Mouse (Mus musculus) c-Kit-positive CD71-negative TER-119-negative erythroid progenitor cells, embryonic 14.5 days (primary cell): Measurements from ENCODE around the gene Nfam1.
"Not testable (repeated sequence)": the region's sequence is repeated elsewhere in the genome, so short reads cannot be mapped to it uniquely, and the experiment has no call there.

Source experiments
- DNase-seq: peaks from one replicate; pipeline ENCODE4 v3.0.0-alpha.2; 2013; ENCODE audit warnings: low read depth

Nfam1 gene

GRCm38 (mm10) chr15:83032981-83033541, at the start of gene Nfam1:
TSS of gene Nfam1 (minus strand) at chr15:83033306.
- DNase-seq, result peak; percentile 56

- peak; percentile 22 for DNase-seq
Measured at GRCm38 (mm10) chr15:83075607-83076525, 42.8 kb upstream of the Nfam1 start.

- DNase-seq, result no peak
Measured at GRCm38 (mm10) chr15:83074179-83074578, 41.1 kb upstream of the Nfam1 start.

GRCm38 (mm10) chr15:83071752-83072151, 38.6 kb upstream of the Nfam1 start:
- no peak for DNase-seq

- DNase-seq, result no peak
Measured at GRCm38 (mm10) chr15:83070942-83071341, 37.8 kb upstream of the Nfam1 start.

GRCm38 (mm10) chr15:83068270-83068669, 35.2 kb upstream of the Nfam1 start:
- DNase-seq, result no peak

- no peak for DNase-seq
Measured at GRCm38 (mm10) chr15:83065543-83065942, 32.4 kb upstream of the Nfam1 start.

GRCm38 (mm10) chr15:83062582-83062981, 29.5 kb upstream of the Nfam1 start:
- DNase-seq, result not testable (repeated sequence)

- no peak for DNase-seq
Measured at GRCm38 (mm10) chr15:83061689-83062088, 28.6 kb upstream of the Nfam1 start.

GRCm38 (mm10) chr15:83059233-83059660, 26.1 kb upstream of the Nfam1 start:
- no peak for DNase-seq

GRCm38 (mm10) chr15:83057533-83057932, 24.4 kb upstream of the Nfam1 start:
- DNase-seq, result no peak

- DNase-seq, result no peak
Measured at GRCm38 (mm10) chr15:83056378-83057083, 23.4 kb upstream of the Nfam1 start.

- no peak for DNase-seq
Measured at GRCm38 (mm10) chr15:83055569-83055968, 22.5 kb upstream of the Nfam1 start.

- DNase-seq, result no peak
Measured at GRCm38 (mm10) chr15:83053261-83053660, 20.2 kb upstream of the Nfam1 start.

- no peak for DNase-seq
Measured at GRCm38 (mm10) chr15:83052341-83053104, 19.4 kb upstream of the Nfam1 start.

- DNase-seq, result no peak
Measured at GRCm38 (mm10) chr15:83046730-83047129, 13.6 kb upstream of the Nfam1 start.

- no peak for DNase-seq
Measured at GRCm38 (mm10) chr15:83046308-83046707, 13.2 kb upstream of the Nfam1 start.

- DNase-seq, result not testable (repeated sequence)
Measured at GRCm38 (mm10) chr15:83045565-83045964, 12.5 kb upstream of the Nfam1 start.

- no peak for DNase-seq
Measured at GRCm38 (mm10) chr15:83043362-83043708, 10.2 kb upstream of the Nfam1 start.

GRCm38 (mm10) chr15:83042655-83043361, 9.7 kb upstream of the Nfam1 start:
- DNase-seq, result no peak

- no peak for DNase-seq
Measured at GRCm38 (mm10) chr15:83040156-83040555, 7.0 kb upstream of the Nfam1 start.
